Mouse (Mus musculus): ENCODE measurements around the gene 4932438A13Rik.

DNA sequence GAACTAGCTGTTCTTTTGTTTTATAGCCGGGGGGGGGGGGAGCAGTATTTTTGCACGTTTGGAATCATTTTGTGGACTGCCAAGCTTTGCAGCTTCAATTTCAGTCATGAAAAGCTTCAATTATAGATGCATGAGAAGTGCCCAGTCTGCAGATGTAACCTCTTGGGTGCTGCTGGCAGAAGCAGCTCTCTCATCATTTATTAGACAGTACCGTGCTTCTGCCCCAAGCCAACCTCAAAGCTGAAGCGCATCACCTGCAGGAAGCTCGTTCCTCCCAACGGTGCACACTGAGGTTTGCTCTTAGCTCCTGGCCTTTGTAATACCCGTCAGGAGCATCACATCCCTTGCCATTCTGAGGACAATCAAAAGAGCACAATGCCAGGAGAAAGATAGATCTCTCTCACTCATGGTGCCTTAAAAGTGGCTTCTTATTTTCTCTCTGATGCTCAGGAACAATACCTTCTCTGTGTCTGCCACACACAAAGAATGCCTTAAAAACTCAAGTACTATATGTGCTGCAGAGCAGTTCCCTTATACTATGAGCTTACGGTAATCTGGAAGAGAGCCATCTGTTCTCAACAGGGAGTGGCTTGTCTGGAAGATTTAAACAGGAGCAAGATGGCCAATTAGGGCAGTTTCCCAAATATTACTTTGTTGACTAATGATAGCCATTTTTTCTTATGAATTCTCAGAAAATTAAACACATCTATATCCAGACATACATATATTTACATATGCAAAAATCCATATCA, 35.5 kb upstream of the 4932438A13Rik start:
- no peak for TF ChIP-seq POLR2A (IDR thresholded peaks at IDR 0.05; ENCODE audit: extremely low read depth, insufficient read depth, low read length)
- no peak for TF ChIP-seq CTCF (IDR thresholded peaks at IDR 0.05; ENCODE audit: low read depth, low read length)

All from liver, adult 2 months (tissue).